Mouse (Mus musculus): ENCODE data around the gene Slc25a1. TPM values are rescaled to one million over a fixed set of nuclear protein-coding genes. Genes with fewer than 3 reads are reported as not detected.
A peak's percentile ranks its signal among the peaks of the same experiment; 100 is the strongest.

The Slc25a1 gene
- polyA plus RNA-seq, 1 experiment from 2014 or later: 64.3 TPM

- WGBS: 22% methylated on average over 9 of the region's 9 CpGs
- Histone ChIP-seq H3K27me3 (ENCODE audit: control insufficient read depth, insufficient read depth, low read depth, low read length) (no peaks in the 10 kb centered on the region; the same call in none of the 2 replicates), H3K9me3 (ENCODE audit: control insufficient read depth, low read length) (no peaks in the 10 kb centered on the region), H3K27ac (ENCODE audit: low read length) (peak overlapping the region; percentile 43), H3K4me2 (ENCODE audit: low read depth, low read length) (peak overlapping the region; percentile 2; the same call in 1 of the 2 replicates), H3K4me3 (ENCODE audit: low read length) (no peak overlapping the region; the same call in 1 of the 2 replicates), H3K4me1 (replicated peaks; ENCODE audit: control insufficient read depth, insufficient read depth, low read length) (peaks cover 9% of the 10 kb centered on the region), H3K9ac (ENCODE audit: low read length) (peak overlapping the region; percentile 22; the same call in 1 of the 2 replicates), H3K36me3 (ENCODE audit: control insufficient read depth, insufficient read depth, low read length) (no peaks in the 10 kb centered on the region)
- ATAC-seq (ENCODE audit: low read depth): peak; percentile 72
Observed at GRCm38 (mm10) chr16:17939255-17939751, 11.3 kb upstream of the Slc25a1 start.

- Histone ChIP-seq H3K9ac (ENCODE audit: low read length) (0 out of 2 replicates have a peak overlapping the region, but pooled peaks have one; percentile 22), H3K9me3 (ENCODE audit: control insufficient read depth, low read length) (no peaks in the 10 kb centered on the region), H3K27me3 (ENCODE audit: control insufficient read depth, insufficient read depth, low read depth, low read length) (no peaks in the 10 kb centered on the region; the same call in none of the 2 replicates), H3K4me2 (ENCODE audit: low read depth, low read length) (peak overlapping the region; percentile 2), H3K4me1 (replicated peaks; ENCODE audit: control insufficient read depth, insufficient read depth, low read length) (peaks cover 9% of the 10 kb centered on the region), H3K36me3 (ENCODE audit: control insufficient read depth, insufficient read depth, low read length) (no peaks in the 10 kb centered on the region), H3K4me3 (ENCODE audit: low read length) (no peak overlapping the region; the same call in 1 of the 2 replicates), H3K27ac (ENCODE audit: low read length) (peak overlapping the region; percentile 43)
- 9% methylated on average over 7 of the region's 7 CpGs for WGBS
- ATAC-seq (ENCODE audit: low read depth): peak; percentile 95
Observed at GRCm38 (mm10) chr16:17938821-17939220, 10.8 kb upstream of the Slc25a1 start.

- H3K27me3 ChIP-seq (ENCODE audit: control insufficient read depth, insufficient read depth, low read depth, low read length): no peaks in the 10 kb centered on the region; the same call in none of the 2 replicates
- no peak overlapping the region for H3K4me3 ChIP-seq (ENCODE audit: low read length)
- no peak overlapping the region for H3K4me2 ChIP-seq (ENCODE audit: low read depth, low read length)
- H3K36me3 ChIP-seq (ENCODE audit: control insufficient read depth, insufficient read depth, low read length): no peaks in the 10 kb centered on the region
- H3K4me1 ChIP-seq (replicated peaks; ENCODE audit: control insufficient read depth, insufficient read depth, low read length): peaks cover 9% of the 10 kb centered on the region
- H3K9ac ChIP-seq (ENCODE audit: low read length): no peak overlapping the region
- ATAC-seq (ENCODE audit: low read depth): no peak
- WGBS: 58% methylated on average over 7 of the region's 7 CpGs
- no peaks in the 10 kb centered on the region for H3K9me3 ChIP-seq (ENCODE audit: control insufficient read depth, low read length)
- no peak overlapping the region for H3K27ac ChIP-seq (ENCODE audit: low read length)
Observed at GRCm38 (mm10) chr16:17938187-17938586, 10.2 kb upstream of the Slc25a1 start.

GRCm38 (mm10) chr16:17936776-17937175 is 8.8 kb upstream of the Slc25a1 start:
- WGBS: 75% methylated on average over 10 of the region's 10 CpGs
- no peaks in the 10 kb centered on the region for H3K36me3 ChIP-seq (ENCODE audit: control insufficient read depth, insufficient read depth, low read length)
- no peaks in the 10 kb centered on the region for H3K9me3 ChIP-seq (ENCODE audit: control insufficient read depth, low read length)
- no peaks in the 10 kb centered on the region; the same call in none of the 2 replicates for H3K27me3 ChIP-seq (ENCODE audit: control insufficient read depth, insufficient read depth, low read depth, low read length)
- peaks cover 9% of the 10 kb centered on the region for H3K4me1 ChIP-seq (replicated peaks; ENCODE audit: control insufficient read depth, insufficient read depth, low read length)
- H3K27ac ChIP-seq (ENCODE audit: low read length): no peak overlapping the region
- H3K4me3 ChIP-seq (ENCODE audit: low read length): no peak overlapping the region
- H3K9ac ChIP-seq (ENCODE audit: low read length): no peak overlapping the region
- H3K4me2 ChIP-seq (ENCODE audit: low read depth, low read length): no peak overlapping the region
- ATAC-seq (ENCODE audit: low read depth): no peak

- no peak for ATAC-seq (ENCODE audit: low read depth)
Observed at GRCm38 (mm10) chr16:17934445-17934910, 6.5 kb upstream of the Slc25a1 start.

GRCm38 (mm10) chr16:17933594-17934444 is 5.8 kb upstream of the Slc25a1 start:
- H3K4me3 ChIP-seq (ENCODE audit: low read length): no peak overlapping the region
- peaks cover 4% of the 10 kb centered on the region; the same call in 1 of the 2 replicates for H3K4me1 ChIP-seq (replicated peaks; ENCODE audit: control insufficient read depth, insufficient read depth, low read length)
- no peak for ATAC-seq (ENCODE audit: low read depth)
- H3K27ac ChIP-seq (ENCODE audit: low read length): no peak overlapping the region
- no peak overlapping the region for H3K9ac ChIP-seq (ENCODE audit: low read length)
- no peaks in the 10 kb centered on the region; the same call in none of the 2 replicates for H3K27me3 ChIP-seq (ENCODE audit: control insufficient read depth, insufficient read depth, low read depth, low read length)
- no peaks in the 10 kb centered on the region for H3K9me3 ChIP-seq (ENCODE audit: control insufficient read depth, low read length)
- 54% methylated on average over 9 of the region's 9 CpGs for WGBS
- no peaks in the 10 kb centered on the region for H3K36me3 ChIP-seq (ENCODE audit: control insufficient read depth, insufficient read depth, low read length)
- no peak overlapping the region for H3K4me2 ChIP-seq (ENCODE audit: low read depth, low read length)

More at GRCm38 (mm10) chr16:17934445-17934910, 6.5 kb upstream of the Slc25a1 start:
- Histone ChIP-seq H3K4me3 (ENCODE audit: low read length) (no peak overlapping the region), H3K27me3 (ENCODE audit: control insufficient read depth, insufficient read depth, low read depth, low read length) (no peaks in the 10 kb centered on the region; the same call in none of the 2 replicates), H3K9me3 (ENCODE audit: control insufficient read depth, low read length) (no peaks in the 10 kb centered on the region), H3K36me3 (ENCODE audit: control insufficient read depth, insufficient read depth, low read length) (no peaks in the 10 kb centered on the region), H3K4me2 (ENCODE audit: low read depth, low read length) (no peak overlapping the region), H3K4me1 (replicated peaks; ENCODE audit: control insufficient read depth, insufficient read depth, low read length) (peaks cover 8% of the 10 kb centered on the region), H3K27ac (ENCODE audit: low read length) (no peak overlapping the region), H3K9ac (ENCODE audit: low read length) (no peak overlapping the region)
- WGBS: 40% methylated on average over 3 of the region's 3 CpGs

GRCm38 (mm10) chr16:17931906-17932460 is 4.0 kb upstream of the Slc25a1 start:
- Histone ChIP-seq H3K4me1 (replicated peaks; ENCODE audit: control insufficient read depth, insufficient read depth, low read length) (no peaks in the 10 kb centered on the region; the same call in 1 of the 2 replicates), H3K36me3 (ENCODE audit: control insufficient read depth, insufficient read depth, low read length) (no peaks in the 10 kb centered on the region), H3K27me3 (ENCODE audit: control insufficient read depth, insufficient read depth, low read depth, low read length) (no peaks in the 10 kb centered on the region; the same call in none of the 2 replicates), H3K9me3 (ENCODE audit: control insufficient read depth, low read length) (no peaks in the 10 kb centered on the region), H3K27ac (ENCODE audit: low read length) (no peak overlapping the region), H3K9ac (ENCODE audit: low read length) (no peak overlapping the region), H3K4me3 (ENCODE audit: low read length) (no peak overlapping the region), H3K4me2 (ENCODE audit: low read depth, low read length) (no peak overlapping the region)
- ATAC-seq (ENCODE audit: low read depth): no peak
- WGBS: 74% methylated on average over 5 of the region's 5 CpGs

- H3K4me3 ChIP-seq (ENCODE audit: low read length): no peak overlapping the region
- ATAC-seq (ENCODE audit: low read depth): no peak
- no peak overlapping the region for H3K9ac ChIP-seq (ENCODE audit: low read length)
- H3K4me2 ChIP-seq (ENCODE audit: low read depth, low read length): no peak overlapping the region
- no peak overlapping the region for H3K27ac ChIP-seq (ENCODE audit: low read length)
- H3K9me3 ChIP-seq (ENCODE audit: control insufficient read depth, low read length): no peaks in the 10 kb centered on the region
- no peaks in the 10 kb centered on the region for H3K27me3 ChIP-seq (ENCODE audit: control insufficient read depth, insufficient read depth, low read depth, low read length)
- 67% methylated on average over 2 of the region's 2 CpGs for WGBS
- no peaks in the 10 kb centered on the region; the same call in 1 of the 2 replicates for H3K4me1 ChIP-seq (replicated peaks; ENCODE audit: control insufficient read depth, insufficient read depth, low read length)
- H3K36me3 ChIP-seq (ENCODE audit: control insufficient read depth, insufficient read depth, low read length): peaks cover 6% of the 10 kb centered on the region
Observed at GRCm38 (mm10) chr16:17929631-17930030, 1.6 kb upstream of the Slc25a1 start.

GRCm38 (mm10) chr16:17929211-17929610 is 1.2 kb upstream of the Slc25a1 start:
- 19% methylated on average over 2 of the region's 2 CpGs for WGBS
- Histone ChIP-seq H3K9ac (ENCODE audit: low read length) (no peak overlapping the region), H3K9me3 (ENCODE audit: control insufficient read depth, low read length) (no peaks in the 10 kb centered on the region), H3K27ac (ENCODE audit: low read length) (peak overlapping the region; percentile 90), H3K4me1 (replicated peaks; ENCODE audit: control insufficient read depth, insufficient read depth, low read length) (no peaks in the 10 kb centered on the region; the same call in 1 of the 2 replicates), H3K4me3 (ENCODE audit: low read length) (no peak overlapping the region), H3K36me3 (ENCODE audit: control insufficient read depth, insufficient read depth, low read length) (peaks cover 6% of the 10 kb centered on the region), H3K4me2 (ENCODE audit: low read depth, low read length) (no peak overlapping the region), H3K27me3 (ENCODE audit: control insufficient read depth, insufficient read depth, low read depth, low read length) (no peaks in the 10 kb centered on the region)
- ATAC-seq (ENCODE audit: low read depth): no peak

Data from lung, embryonic 16.5 days (tissue).